Mouse (Mus musculus) myocyte (in vitro differentiated cells): Measurements from ENCODE around the gene Gcgr.

Experiments used
- CEBPB ChIP-seq: IDR thresholded peaks from 2 replicates; pipeline ENCODE4 v1.6.1; 2011; ENCODE audit warnings: mild to moderate bottlenecking, moderate library complexity; ENCODE audit not compliant: poor library complexity, insufficient read depth, severe bottlenecking
- E2F4 ChIP-seq: IDR thresholded peaks from one replicate; pipeline ENCODE4 v1.6.1; 2011; ENCODE audit warnings: mild to moderate bottlenecking, control low read depth, moderate library complexity; ENCODE audit not compliant: insufficient read depth
- MAX ChIP-seq: IDR thresholded peaks from one replicate; pipeline ENCODE4 v1.6.1; 2011; ENCODE audit warnings: low read depth, mild to moderate bottlenecking, control low read depth
- MYOD1 ChIP-seq, 3 experiments: IDR thresholded peaks; one replicate each; pipeline ENCODE4 v1.6.1; 2011; ENCODE audit warnings: control low read depth in 2 of 3, low read depth in 2 of 3, mild to moderate bottlenecking in 2 of 3, moderate library complexity in 1 of 3; ENCODE audit not compliant: insufficient read length in 2 of 3, control insufficient read depth in 1 of 3
- MYOG ChIP-seq, 3 experiments: IDR thresholded peaks; one replicate each; pipeline ENCODE4 v1.6.1; 2011; ENCODE audit warnings: control low read depth in 2 of 3, low read depth in 2 of 3, mild to moderate bottlenecking in 2 of 3; ENCODE audit not compliant: insufficient read length in 2 of 3, control insufficient read depth in 1 of 3, insufficient read depth in 1 of 3
- POLR2A ChIP-seq: IDR thresholded peaks from one replicate; pipeline ENCODE4 v1.6.1; 2011; ENCODE audit warnings: low read depth, mild to moderate bottlenecking, control low read depth, moderate library complexity; ENCODE audit not compliant: insufficient read length
- POLR2AphosphoS2 ChIP-seq: IDR thresholded peaks from one replicate; pipeline ENCODE4 v1.6.1; 2011; ENCODE audit warnings: low read depth, control low read depth; ENCODE audit not compliant: insufficient read length
- REST ChIP-seq: IDR thresholded peaks from one replicate; pipeline ENCODE4 v1.6.1; 2011; ENCODE audit warnings: mild to moderate bottlenecking, control low read depth, moderate library complexity; ENCODE audit not compliant: insufficient read depth, insufficient read length
- TCF12 ChIP-seq: IDR thresholded peaks from one replicate; pipeline ENCODE4 v1.6.1; 2011; ENCODE audit warnings: mild to moderate bottlenecking, control low read depth; ENCODE audit not compliant: poor library complexity, insufficient read depth, severe bottlenecking
- TCF3 ChIP-seq: IDR thresholded peaks from one replicate; pipeline ENCODE4 v1.6.1; 2011; ENCODE audit warnings: low read depth, control low read depth; ENCODE audit not compliant: insufficient read length
- USF1 ChIP-seq: IDR thresholded peaks from one replicate; pipeline ENCODE4 v1.6.1; 2011; ENCODE audit warnings: low read depth, mild to moderate bottlenecking, control low read depth, moderate library complexity

DNA sequence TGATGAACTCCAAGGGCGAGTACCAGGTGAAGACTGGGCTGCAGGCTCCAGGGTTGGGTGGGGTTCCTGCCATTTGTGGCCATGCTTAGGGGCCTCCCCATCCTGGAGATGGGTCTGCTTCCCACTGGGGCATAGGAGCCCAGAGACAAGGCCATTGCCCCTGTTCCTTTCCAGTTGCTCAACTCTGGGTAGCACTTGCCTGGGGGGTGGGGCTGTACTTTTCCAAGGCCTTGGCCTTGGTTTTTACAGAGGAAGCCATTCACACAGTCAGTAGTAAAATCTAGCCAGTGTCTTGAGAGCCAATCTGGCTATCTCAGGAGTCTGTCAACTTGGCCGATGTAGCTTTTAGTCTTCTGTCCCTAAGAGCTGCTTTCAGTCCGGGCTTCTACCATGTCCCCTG, 33.1 kb upstream of the Gcgr start:
- TF ChIP-seq POLR2A = no peak
- no peak for TF ChIP-seq POLR2AphosphoS2
- no peak for TF ChIP-seq E2F4
- no peak for TF ChIP-seq REST
- TF ChIP-seq MAX = no peak
- no peak for TF ChIP-seq TCF3
- TF ChIP-seq USF1 = no peak
- TF ChIP-seq TCF12 = no peak
- TF ChIP-seq MYOD1 (IDR thresholded peaks at IDR 0.05; ENCODE audit: control insufficient read depth in 1 of 3, insufficient read length in 2 of 3, low read depth in 2 of 3) = no peak
- no peak for TF ChIP-seq MYOG (IDR thresholded peaks at IDR 0.05; ENCODE audit: control insufficient read depth in 1 of 3, insufficient read depth in 1 of 3, insufficient read length in 2 of 3, low read depth in 2 of 3)
- no peak for TF ChIP-seq CEBPB
